Mouse (Mus musculus) G1E-ER4 (cell line): ENCODE measurements around the gene Phgr1. TPM values are rescaled to one million over a fixed set of nuclear protein-coding genes. Genes with fewer than 3 reads are reported as not detected.

Experiments
- GATA1 ChIP-seq: IDR thresholded peaks from one replicate; pipeline ENCODE4 v1.8.0; 2012; ENCODE audit warnings: low read length, inconsistent platforms
- polyA plus RNA-seq: library from polyadenylated mRNA; stranded (reverse); fragments of >175 nt; gene quantifications from 2 replicates; pipeline ENCODE4 v1.2.3, GENCODE M21; 2012

The Phgr1 gene
- polyA plus RNA-seq, 1 experiment, result not detected

GRCm38 (mm10) chr2:118761906-118762783 is 10.4 kb upstream of the Phgr1 start, which contains the start of gene Ccdc9b:
Gene Ccdc9b (minus strand): TSS chr2:118762661.
- TF ChIP-seq GATA1, result no peak

- TF ChIP-seq GATA1, result no peak
Observed at GRCm38 (mm10) chr2:118762784-118763148, 9.8 kb upstream of the Phgr1 start.

- TF ChIP-seq GATA1, result no peak
Observed at GRCm38 (mm10) chr2:118763469-118763868, 9.1 kb upstream of the Phgr1 start.

GRCm38 (mm10) chr2:118764094-118764831 is 8.3 kb upstream of the Phgr1 start:
- TF ChIP-seq GATA1, result no peak

GRCm38 (mm10) chr2:118764875-118765274 is 7.7 kb upstream of the Phgr1 start:
- no peak for TF ChIP-seq GATA1

- TF ChIP-seq GATA1, result no peak
Observed at GRCm38 (mm10) chr2:118766041-118767033, 6.2 kb upstream of the Phgr1 start.

- no peak for TF ChIP-seq GATA1
Observed at GRCm38 (mm10) chr2:118774536-118774935, 2.0 kb downstream of the Phgr1 start.

GRCm38 (mm10) chr2:118775396-118775795 is 2.8 kb downstream of the Phgr1 start:
- no peak for TF ChIP-seq GATA1

- TF ChIP-seq GATA1, result no peak
Observed at GRCm38 (mm10) chr2:118775846-118776245, 3.3 kb downstream of the Phgr1 start.

GRCm38 (mm10) chr2:118776295-118776694 is 3.7 kb downstream of the Phgr1 start:
- TF ChIP-seq GATA1, result no peak

- no peak for TF ChIP-seq GATA1
Observed at GRCm38 (mm10) chr2:118778418-118778817, 5.8 kb downstream of the Phgr1 start.

- TF ChIP-seq GATA1, result no peak
Observed at GRCm38 (mm10) chr2:118779065-118779464, 6.5 kb downstream of the Phgr1 start.

- TF ChIP-seq GATA1, result no peak
Observed at GRCm38 (mm10) chr2:118779504-118780480, 7.2 kb downstream of the Phgr1 start, which contains the start of gene Disp2. Gene Disp2 (plus strand): TSS chr2:118779719.

GRCm38 (mm10) chr2:118781115-118781514 is 8.5 kb downstream of the Phgr1 start:
- TF ChIP-seq GATA1, result no peak

- TF ChIP-seq GATA1, result no peak
Observed at GRCm38 (mm10) chr2:118782303-118782702, 9.7 kb downstream of the Phgr1 start.
